Mouse (Mus musculus) left cerebral cortex, postnatal 4 days (tissue): ENCODE data around the gene Rxfp3. TPM values are rescaled to one million over a fixed set of nuclear protein-coding genes. Genes with fewer than 3 reads are reported as not detected.

Source experiments
- DNase-seq: peaks from one replicate; pipeline ENCODE4 v3.0.0-alpha.2; 2022
- intact Hi-C: fragments of 180-260 bp; cut with DNase I; formaldehyde crosslinking; loops from one replicate; pipeline ENCODE4 v1.15.1; 2025
- total RNA-seq, 2 experiments: library from RNA; stranded (reverse); gene quantifications; 2 replicates each; pipeline ENCODE4 v1.2.3; 2021

The Rxfp3 gene
- 1 to 10 TPM; 4.4 to 5.6 TPM for total RNA-seq

DNA sequence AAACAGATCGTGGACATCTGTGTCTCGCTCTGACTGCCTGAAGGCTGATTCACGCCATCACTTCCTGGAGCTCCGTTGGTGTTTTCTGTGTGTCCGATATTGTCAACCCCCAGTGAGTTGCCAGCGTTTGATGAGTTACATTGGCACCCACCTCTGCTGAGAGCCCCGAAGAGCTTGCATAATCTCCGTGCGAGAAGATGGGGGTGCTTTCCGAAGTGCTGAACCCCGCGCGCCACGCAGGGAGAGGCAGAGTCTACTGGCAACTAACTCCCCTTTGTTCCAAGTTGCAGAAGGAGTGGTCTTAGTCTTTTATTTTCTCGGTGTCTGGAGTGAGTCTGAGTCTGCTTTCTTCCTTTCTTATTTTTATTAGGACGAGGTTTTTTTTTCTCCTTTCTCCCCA, at the start of gene Rxfp3:
Rxfp3 (minus strand) TSS at position 281 of the 400 bp plus-strand sequence.
- no peak for DNase-seq
- intact Hi-C loops = loop anchor here (2.0 to 10.0 kb wide), 3 partner anchors 113 to 345 kb away; no protein-coding TSS in a partner anchor

DNA sequence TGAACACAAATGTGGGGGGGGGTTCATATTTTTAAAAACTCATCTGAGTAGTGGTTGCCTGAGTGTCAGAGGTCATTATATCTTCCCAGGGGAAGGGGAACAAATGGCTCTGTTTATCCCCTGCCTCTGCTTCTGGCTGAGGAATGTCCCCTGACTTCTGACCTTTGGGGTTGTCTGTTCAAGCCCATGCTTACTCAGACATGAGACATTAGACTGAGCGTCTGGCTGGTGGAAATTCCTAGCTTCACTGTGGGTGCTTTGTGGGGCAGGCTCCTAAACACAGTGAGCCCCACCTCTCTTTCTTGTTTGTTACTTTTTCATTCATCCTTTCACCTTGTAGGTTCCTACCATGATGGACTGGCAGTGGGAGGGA, 47.2 kb upstream of the Rxfp3 start:
- DNase-seq = no peak
- intact Hi-C loops = no loop called here

DNA sequence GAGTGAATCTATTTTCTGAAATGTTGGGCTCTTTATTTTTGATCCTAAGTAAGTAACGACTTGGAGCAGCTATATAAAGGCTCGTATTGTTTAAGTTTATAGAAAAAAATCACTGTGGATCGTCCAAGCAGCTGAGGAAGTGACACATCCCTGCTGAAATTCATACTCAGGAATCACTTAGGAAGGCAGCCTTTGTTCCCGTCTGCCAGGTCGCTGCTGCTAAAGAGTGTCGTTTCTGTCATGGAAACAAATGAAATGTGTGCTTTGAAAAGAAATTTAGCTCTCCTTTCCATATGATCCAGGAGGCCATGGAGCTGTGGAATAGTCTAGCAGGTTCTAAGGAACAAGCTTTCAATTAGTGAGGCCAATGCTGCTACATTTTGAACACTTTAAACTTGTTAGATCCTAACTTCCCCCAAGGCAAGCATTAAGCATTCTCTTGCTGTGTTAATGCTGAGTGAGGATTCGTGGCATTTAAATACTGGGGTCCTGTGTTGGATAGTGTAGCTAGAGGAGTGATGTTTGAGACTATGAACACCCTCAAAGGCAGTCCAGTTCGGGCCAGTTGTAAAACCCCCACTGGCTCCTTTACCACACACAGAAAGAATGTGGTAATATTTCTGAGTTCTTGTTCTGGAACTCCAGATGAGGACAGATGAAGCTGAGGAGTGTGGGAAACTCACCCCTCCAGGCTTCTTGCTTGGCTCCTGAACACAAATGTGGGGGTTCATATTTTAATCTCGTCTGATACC, 46.6 kb upstream of the Rxfp3 start:
- intact Hi-C loops = no loop called here
- DNase-seq = no peak

DNA sequence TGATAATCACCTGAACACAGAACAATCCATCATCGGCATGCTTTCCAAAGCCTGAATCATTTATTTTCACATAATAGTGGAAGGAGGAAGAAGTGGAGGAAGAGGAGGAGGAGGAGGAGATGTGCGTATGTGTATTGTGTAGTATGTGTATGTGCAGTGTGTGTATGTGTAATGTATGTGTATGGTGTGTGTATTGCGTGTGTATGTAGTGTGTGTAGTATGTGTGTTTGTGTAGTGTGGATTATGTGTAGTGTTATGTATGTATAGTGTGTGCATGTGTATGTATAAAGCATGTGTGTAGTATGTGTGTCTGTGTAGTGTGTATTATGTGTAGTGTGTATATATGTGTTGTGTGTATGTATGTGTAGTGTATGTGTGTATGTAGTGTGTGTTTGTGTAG, 45.9 kb upstream of the Rxfp3 start:
- intact Hi-C loops = no loop called here
- no peak for DNase-seq

DNA sequence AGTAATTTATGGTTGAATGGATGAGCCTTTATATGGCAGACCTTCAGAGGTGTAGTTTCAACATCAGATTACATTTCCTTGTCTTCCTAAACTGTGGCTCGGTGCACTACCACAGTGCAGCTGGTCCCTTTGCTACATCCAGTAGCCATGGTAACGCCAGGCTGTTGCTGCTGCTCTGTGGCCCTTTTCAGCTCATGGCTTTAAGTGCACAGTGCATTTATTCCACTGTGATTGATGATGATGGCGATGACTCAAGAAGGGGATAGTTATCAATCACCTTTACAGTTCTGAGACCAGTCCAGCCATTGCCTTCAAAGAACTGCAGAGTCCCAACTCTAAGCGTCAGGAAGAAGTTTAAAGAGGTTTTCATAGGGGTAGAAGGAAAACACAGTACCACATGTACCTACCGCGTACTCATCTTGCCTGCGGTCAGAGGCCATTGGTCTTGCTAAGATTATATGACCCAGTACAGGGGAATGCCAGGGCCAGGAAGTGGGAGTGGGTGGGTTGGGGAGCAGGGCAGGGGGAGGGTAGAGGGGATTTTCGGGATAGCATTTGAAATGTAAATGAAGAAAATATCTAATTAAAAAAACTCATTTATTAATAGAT, 45.3 kb upstream of the Rxfp3 start:
- DNase-seq = no peak
- intact Hi-C loops = no loop called here

DNA sequence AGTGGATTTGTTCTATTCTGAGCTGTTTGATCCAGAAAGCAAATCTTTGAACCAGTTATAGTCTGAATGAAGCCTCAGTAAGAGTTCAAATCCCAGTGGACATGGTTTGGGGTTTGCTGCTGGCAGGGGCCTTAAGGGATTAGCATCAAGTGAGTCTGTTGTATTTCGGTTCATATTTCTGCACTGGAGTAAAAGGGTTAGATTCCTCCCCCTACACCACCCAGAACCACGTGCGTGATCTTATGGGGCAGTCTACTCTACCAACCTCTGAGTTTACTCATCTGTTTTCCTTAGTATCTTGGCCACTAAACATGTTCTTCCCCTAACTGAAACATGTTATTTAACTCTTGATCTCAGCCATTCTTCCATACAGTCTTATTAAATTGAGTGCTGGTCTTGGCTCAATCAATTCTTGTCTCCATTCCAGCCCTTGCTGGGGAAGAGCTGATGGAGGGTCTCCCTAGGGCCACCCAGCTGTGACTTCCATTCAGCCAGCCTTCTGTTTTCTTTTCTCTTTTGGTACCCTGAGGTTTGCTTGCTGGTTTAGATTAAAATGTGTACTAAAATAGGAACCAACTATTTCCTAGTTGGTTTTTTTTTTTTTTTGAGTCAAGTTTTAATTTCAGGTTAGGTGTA, 38.1 kb upstream of the Rxfp3 start:
- DNase-seq = no peak
- intact Hi-C loops = no loop called here

DNA sequence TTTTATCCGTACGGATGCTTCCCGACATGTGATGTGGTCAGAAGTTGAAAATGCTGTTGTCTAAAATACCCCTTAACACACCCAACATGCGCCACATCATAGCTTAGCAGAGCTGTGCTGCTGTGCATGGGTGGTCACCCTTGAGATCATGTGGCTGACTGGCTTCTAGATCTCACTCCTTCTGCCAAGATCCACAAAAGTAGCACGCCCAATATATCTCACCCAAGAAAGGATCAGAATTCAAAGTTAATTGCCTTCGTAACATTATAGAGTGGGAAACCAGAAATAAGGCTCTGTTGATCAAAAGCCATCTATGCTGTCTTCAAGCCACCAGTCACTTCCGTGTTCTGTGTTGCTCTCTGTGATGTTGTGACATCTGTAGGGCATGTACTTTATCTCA, 30.1 kb upstream of the Rxfp3 start:
- intact Hi-C loops = no loop called here
- no peak for DNase-seq

DNA sequence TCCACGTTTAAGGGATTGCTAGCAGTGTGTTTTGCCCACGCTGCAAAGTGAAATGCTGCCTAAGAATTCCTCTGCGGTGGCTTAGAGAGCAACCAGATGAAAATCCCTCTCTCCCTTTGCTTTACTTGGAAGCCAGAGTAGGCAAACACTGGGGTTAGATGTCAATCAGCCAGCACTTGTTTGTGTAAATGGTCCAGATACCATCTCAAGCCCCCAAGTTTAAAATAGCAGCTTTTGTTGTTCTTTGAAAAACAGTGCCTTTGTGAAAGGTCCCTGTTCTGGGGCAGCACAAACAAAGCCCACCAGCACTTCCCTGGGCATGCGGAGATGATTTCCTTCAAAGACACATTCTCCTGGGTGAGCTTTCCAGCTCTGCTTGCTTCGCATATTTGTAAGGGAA, 28.5 kb upstream of the Rxfp3 start:
- no peak for DNase-seq
- intact Hi-C loops = no loop called here

DNA sequence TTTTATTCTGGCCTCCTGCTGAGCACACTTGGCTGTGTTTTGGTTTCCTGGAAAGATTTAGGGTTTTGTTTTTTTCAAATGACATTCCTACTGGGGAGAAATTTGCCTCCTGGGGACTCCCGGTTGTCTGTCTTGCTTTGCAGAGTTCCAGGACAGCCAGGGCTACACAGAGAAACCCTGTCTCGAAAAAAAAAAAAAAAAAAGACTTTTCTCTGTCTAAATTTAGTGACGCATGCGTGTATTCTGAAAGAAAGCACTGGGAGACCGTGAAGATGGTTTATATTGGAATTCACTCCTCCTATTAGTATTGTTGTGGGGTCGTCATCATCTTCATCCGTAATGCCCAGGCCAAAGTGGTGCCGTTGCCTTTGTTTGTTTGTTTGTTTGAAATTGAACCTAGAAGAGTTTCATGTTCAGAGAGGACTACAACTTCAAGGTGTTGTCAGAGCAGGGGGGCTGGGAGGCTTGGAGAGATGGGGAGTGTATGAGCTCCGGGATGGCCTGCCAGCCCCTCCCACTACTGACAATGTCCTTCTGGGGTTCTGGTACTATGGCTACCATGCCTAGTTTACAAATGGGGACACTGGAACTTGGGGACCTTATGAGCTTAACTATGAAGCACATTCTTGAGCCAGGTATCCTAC, 27.9 kb upstream of the Rxfp3 start:
- no peak for DNase-seq
- intact Hi-C loops = no loop called here

DNA sequence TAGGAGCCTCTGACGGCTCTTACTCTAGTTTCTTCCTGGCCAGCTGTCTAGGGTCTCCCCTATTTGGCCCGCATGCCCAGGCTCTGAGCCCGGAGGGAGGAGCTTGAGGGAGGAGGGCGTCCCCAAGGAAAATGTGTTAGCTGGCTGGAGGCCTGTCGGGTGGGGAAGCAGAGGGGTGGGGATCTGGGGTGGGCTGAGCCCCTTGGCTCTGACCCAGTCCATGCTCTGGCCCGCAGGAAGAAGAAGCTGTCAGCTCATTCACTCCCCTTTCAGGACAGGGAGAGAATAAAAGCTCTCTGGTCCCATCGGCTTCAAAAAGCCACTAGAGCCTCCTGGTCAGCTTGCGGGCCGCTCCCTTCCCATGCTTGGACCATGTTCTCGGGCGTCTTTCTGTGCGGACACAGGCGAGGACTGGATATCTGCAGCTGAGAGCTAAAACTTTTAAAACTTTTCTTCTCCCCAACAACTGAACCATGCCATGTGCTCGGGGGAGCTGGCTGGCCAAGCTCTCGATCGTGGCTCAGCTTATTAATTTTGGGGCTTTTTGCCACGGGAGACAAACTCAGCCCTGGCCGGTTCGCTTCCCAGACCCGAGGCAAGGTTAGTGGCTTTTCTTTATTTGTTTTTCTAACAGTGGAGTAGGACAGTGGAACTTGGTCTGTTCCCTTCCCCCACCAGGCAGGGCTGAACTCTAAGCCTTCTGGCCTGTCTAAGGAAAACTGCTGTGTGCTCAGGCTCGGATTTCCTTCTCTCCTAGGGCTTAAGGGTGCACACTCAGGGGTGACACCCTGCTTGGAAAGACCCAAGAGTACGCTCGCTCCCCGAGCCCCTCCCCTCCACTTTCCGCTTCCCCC, 27.0 kb upstream of the Rxfp3 start, which contains the start of gene Adamts12:
Adamts12 (plus strand) TSS at position 233 of the 854 bp plus-strand sequence.
- peak; percentile 74 for DNase-seq
- intact Hi-C loops = no loop called here

DNA sequence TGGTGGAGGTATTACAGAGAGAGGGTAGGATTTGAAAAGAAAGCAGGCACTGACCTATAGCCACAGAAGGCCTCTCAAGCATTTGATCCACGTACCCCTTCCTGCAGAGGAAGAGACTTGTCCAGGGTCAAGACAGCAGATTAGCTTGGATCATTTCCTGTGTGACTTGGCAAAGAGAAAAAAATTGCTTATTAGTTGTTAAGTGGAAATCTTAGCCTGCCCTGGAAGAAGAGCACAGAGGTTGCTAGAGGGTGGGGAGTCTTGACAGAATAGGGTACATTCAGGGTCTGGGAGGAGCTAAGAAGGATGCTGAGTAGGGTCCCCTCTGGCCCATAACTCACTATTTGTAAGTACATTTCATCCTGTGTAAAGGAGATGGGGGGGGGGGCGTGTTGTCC, 26.4 kb upstream of the Rxfp3 start:
- DNase-seq = no peak
- intact Hi-C loops = no loop called here

DNA sequence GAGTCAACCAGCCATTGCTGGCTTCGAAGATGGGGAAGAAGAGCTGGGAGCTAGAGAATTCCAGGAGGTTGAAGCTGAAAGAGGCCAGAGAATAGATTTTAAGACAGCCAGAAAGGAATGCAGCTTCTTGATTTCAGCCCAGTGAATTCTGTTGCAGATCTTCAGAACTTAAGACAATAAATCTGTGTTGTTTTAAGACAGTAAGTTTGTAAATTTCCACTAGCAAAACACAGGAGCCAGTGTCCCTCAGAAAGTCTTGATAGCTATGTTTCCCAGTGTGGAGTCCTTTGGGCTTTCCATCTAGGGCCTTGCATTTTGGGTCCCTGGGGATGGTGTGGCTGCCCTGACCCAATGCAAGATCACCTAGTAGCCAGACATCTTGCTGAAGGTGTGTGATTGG, 25.1 kb upstream of the Rxfp3 start:
- intact Hi-C loops = no loop called here

DNA sequence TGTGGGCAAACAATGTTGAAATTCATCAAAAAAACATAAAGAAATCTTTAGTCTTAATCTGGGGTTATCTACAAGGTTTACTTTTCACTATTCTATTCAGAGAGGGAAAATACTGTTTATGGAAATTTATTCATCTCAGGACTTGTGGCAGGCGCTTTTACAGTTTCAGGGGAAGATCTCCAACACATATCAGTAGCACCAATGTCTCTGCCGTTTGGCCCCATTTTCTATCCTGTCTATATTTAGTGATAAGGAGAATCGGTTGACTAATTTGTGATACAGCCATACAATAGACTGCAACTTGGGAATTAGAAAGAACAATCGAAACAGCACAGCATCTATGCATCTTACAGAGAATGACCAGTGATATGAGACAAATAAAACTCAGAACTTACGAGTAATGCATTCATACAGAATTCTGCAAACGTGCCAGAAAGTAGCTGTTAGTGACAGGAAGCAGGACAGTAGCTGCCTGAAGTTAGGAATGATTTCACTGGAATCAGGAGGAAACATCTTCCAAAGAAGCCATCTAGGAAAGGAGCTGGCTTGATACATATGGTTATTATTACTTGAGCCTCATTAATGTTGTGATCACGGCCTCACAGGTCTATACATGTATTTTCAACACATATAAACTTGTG, 16.8 kb upstream of the Rxfp3 start:
- intact Hi-C loops = no loop called here

More for the DNA sequence above, 25.1 kb upstream of the Rxfp3 start:
- no peak for DNase-seq

DNA sequence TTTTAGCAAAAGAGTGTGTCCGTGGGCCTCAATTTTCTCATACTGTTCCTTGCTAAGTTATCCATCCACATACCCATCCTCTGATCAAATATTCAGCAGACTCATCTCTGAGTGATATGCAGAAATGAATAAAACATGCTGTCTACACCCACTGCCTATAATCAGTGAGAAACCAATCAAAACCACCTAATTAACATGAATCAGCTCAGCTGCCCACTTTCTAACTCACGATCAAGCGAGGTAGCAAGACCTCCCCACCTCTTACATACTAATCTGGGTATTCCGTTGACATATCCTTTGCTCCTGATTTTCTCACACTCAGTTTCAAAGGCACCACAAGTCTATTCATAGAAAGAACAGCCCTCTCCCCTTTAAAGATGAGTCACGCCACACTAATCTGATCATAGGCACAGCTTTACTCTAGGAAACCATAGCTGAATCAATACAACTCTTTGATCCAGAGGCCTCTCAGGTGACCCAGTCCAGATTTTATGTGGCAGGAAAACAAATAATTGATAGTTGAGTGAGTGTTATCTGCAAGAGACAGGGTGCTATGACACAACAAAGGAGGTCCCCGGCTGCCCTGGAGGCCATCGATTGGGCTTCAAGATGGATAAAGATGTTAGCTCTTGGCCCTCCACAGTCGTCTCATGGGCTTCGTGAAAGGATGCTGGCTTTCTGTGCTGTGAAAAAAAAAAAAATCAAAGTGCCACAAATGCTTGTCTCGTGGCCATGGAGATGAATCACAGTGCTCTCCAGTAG, 16.1 kb upstream of the Rxfp3 start:
- DNase-seq = no peak
- intact Hi-C loops = no loop called here

More for the DNA sequence above, 16.8 kb upstream of the Rxfp3 start:
- DNase-seq = no peak

DNA sequence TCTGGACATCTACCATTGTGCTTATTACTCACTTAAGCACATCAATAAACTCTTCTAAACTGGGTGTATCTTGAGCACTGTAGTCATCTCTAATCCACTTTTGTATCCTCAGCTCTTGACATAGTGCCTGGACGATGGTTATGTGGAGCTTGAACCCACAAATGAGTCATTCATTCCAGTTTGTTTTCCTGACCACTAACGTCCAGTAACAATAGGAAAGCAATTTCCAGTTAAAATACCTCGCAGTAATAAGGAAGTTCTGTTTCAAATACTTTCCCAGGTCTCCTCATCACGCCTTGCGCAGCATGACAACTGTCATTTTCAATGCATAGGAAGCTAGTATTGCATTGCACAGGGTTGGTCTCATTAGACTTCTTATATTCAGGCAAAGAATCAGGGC, 5.0 kb upstream of the Rxfp3 start:
- intact Hi-C loops = no loop called here
- DNase-seq = no peak

DNA sequence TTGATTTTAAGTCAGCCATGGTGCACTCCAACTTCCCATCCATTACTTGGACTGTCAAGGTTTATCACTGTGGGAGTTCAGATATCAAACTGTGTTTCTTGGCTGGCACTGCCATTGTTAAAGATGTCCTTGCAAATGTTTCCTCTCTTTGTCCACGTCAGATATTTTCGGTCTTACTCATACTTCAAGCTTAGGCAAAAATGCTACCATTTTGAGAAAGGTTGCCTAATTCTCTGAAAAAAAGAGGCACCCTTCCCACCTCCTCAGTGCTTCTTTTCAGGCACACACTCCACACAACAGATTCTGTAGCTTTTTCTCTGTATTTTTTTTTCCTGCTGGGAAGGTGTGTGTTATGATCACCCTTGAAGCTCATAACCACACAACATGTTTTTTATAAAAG, 3.4 kb upstream of the Rxfp3 start:
- intact Hi-C loops = no loop called here
- no peak for DNase-seq

DNA sequence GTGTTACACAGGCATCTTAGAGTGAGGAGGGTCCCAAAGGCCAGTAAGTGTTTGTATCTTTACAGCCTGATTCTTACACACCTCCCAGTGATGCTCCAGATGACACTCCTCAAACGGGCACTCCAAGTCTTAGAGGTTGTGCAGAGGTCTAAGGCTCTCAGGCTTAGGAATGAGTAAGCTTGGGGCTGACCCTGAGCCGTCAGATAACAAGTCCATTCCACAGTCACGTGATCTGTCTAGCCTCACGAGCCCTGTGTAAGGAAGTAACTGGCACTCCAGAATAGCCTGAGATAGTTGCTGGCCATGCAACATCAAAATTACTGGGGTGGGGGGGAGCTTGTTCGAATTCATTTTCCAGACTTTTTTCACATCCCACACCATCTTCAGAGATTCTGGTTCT, 2.3 kb upstream of the Rxfp3 start:
- intact Hi-C loops = no loop called here
- no peak for DNase-seq

DNA sequence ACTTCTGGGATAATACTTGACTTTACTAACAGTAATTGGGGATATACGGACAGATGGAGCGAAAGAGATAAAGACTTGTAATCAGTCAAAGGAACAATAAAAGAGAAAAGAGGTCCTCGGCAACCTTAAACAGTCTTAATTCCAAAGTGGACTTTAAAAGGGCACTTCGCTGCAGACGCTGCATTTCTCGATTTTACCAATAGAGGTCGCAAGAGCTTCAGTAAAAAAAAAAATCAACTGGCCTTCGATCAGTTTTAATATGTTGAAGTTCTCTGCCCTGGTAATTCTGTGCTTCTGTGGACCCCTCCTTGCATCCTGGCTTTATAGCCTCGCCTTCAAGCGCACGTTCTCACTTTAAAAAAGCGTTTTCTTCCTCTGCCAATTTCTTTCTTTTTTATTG, 685 bp upstream of the Rxfp3 start:
- intact Hi-C loops = loop anchor here (2.0 to 10.0 kb wide), 3 partner anchors 114 to 344 kb away; no protein-coding TSS in a partner anchor
- peak; percentile 17 for DNase-seq

DNA sequence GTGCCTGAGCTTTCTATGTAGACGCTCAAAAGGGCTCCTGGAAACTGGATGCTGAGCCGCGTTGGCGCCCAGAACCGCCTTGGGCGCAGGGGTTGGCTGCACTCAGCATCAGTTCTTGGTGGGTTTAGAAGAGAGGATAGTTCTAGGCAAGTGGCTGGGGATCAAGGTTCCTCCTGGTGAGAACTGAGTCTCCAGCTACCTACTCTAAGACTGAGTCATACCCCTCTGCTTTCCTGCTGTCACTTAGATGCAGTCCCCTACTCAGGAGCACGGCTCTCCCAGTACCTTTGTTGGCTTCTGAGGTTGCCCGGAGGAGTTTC, 455 bp downstream of the Rxfp3 start:
- peak; percentile 11 for DNase-seq
- intact Hi-C loops = loop anchor here (5.0 to 10.0 kb wide), 2 partner anchors 113 to 280 kb away; no protein-coding TSS in a partner anchor
